Comparison of ENCODE assay signal across 11 mouse cellular contexts in the genomic region with DNA sequence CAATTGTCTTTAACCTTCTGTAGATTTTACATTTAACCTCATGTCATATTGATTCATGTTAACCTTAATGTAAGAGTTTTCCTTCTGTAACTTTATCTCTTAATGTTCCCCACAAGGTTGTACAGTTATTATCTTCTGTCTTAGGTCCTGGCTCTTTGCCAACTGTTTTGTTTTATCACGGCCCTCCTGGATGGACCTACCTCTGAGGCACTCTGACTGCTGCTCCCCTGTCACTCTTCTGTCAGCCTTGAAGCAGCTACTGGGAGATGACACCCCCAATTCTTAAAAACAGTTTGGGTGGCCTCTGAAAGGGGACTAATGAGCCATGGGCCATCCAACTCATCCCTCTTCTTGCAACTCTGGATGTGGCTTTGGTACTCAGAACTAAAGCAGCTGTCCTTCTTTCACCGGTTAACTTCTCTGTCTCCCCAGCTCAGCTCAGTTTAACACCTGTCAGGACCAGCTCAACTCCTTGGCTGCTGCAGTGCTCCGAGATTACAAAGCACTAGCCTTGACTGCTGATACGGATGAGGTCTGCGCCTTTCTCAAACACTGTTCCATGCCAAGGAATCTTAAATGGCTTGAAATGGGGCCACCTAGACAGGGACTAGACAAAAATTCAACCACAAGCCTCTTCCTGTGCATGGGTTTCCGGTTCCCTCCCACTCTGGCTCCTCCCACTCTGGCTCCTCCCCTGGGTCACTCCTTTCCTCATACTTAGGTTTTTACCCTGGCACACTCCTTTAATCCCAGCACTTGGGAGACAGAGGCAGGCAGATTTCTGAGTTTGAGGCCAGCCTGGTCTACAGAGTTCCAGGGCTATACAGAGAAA. TPM values are rescaled to one million over a fixed set of nuclear protein-coding genes. Genes with fewer than 3 reads are reported as not detected.
DNase-seq lines count a peak whose midpoint lies in the region; ATAC-seq and TF ChIP-seq lines count a peak whose summit lies in the region.
"Had no signal": no experiment of that assay in that cellular context is flagged by ENCODE, and none has a peak within 500 bp of the region (broad histone marks: within the 10 kb centered on the region; RNA-seq: fewer than 3 reads in every experiment).

No protein-coding gene starts in this region.

- H3K4me1 ChIP-seq in liver, embryonic 16.5 days (ENCODE audit: control insufficient read depth, low read depth, low read length) = no peaks in the 10 kb centered on the region; the same call in 1 of the 2 replicates
- H3K4me1 ChIP-seq in forebrain, postnatal 0 days (ENCODE audit: insufficient read depth) = no peaks in the 10 kb centered on the region

- H3K36me3 ChIP-seq in liver, embryonic 16.5 days (ENCODE audit: control insufficient read depth, insufficient read depth) = no peaks in the 10 kb centered on the region
- no peaks in the 10 kb centered on the region for H3K36me3 ChIP-seq in splenic B cell, adult 2 months (ENCODE audit: control insufficient read depth, insufficient read depth, low read length, poor library complexity, severe bottlenecking)
- H3K36me3 ChIP-seq in forebrain, postnatal 0 days (ENCODE audit: insufficient read depth) = no peaks in the 10 kb centered on the region

- no peaks in the 10 kb centered on the region for H3K9me3 ChIP-seq in liver, embryonic 16.5 days (replicated peaks; ENCODE audit: control insufficient read depth, low read length)
- no peaks in the 10 kb centered on the region for H3K9me3 ChIP-seq in forebrain, postnatal 0 days (ENCODE audit: low read length)

- H3K9ac ChIP-seq in liver, embryonic 16.5 days (ENCODE audit: low read depth, low read length) = no peak overlapping the region
- H3K9ac ChIP-seq in forebrain, postnatal 0 days = no peak overlapping the region

- no peak for TF ChIP-seq CTCF in forebrain, postnatal 0 days (IDR thresholded peaks at IDR 0.05; ENCODE audit: low read depth)

- H3K4me2 ChIP-seq in liver, embryonic 16.5 days (ENCODE audit: low read depth, low read length) = peak overlapping the region; percentile 17; the same call in 1 of the 2 replicates
- no peak overlapping the region for H3K4me2 ChIP-seq in forebrain, postnatal 0 days (ENCODE audit: low read depth)

- intact Hi-C loops in left cerebral cortex, postnatal 14 days (cut with DNase I) = no loop called here

- no peak overlapping the region for H3K27ac ChIP-seq in liver, embryonic 16.5 days (ENCODE audit: low read length)
- no peak overlapping the region for H3K27ac ChIP-seq in forebrain, postnatal 0 days (ENCODE audit: low read depth, low read length)

- no peaks in the 10 kb centered on the region for H3K27me3 ChIP-seq in liver, embryonic 16.5 days (ENCODE audit: control insufficient read depth, insufficient read depth, low read depth, low read length)
- H3K27me3 ChIP-seq in splenic B cell, adult 2 months (ENCODE audit: control insufficient read depth, insufficient read depth, low read length, poor library complexity, severe bottlenecking) = no peaks in the 10 kb centered on the region
- H3K27me3 ChIP-seq in forebrain, postnatal 0 days (ENCODE audit: insufficient read depth, low read length) = no peaks in the 10 kb centered on the region

- ATAC-seq in activated CD4-positive, CD25-positive, alpha-beta regulatory T cell, adult 4 months = peak; percentile 98
- 0 out of 2 replicates have a peak, but pooled peaks have one; percentile 21 for ATAC-seq in liver, embryonic 16.5 days (ENCODE audit: low read depth)
- ATAC-seq in forebrain, postnatal 0 days = no peak
- ATAC-seq: forebrain, embryonic 16.5 days; hindbrain, embryonic 16.5 days had no signal

- H3K4me3 ChIP-seq in liver, embryonic 16.5 days (ENCODE audit: low read depth, low read length) = no peak overlapping the region
- no peak overlapping the region for H3K4me3 ChIP-seq in forebrain, postnatal 0 days (ENCODE audit: low read depth, low read length)

- DNase-seq in heart, adult 11 months = peak; percentile 82
- DNase-seq in heart, adult 9 months (ENCODE audit: low spot score in 2 of 2) = no peak
- DNase-seq in splenic B cell, adult 2 months (ENCODE audit: low read depth, low spot score) = peak; percentile 80
- DNase-seq in left cerebral cortex, postnatal 14 days (ENCODE audit: low spot score in 2 of 2) = no peak
- DNase-seq in forebrain, postnatal 0 days = no peak
- no peak for DNase-seq in cerebellum, postnatal 25 days
- DNase-seq: cerebellum, adult 11-12 months had no signal

- 14% methylated on average over 6 of the region's 6 CpGs for WGBS in liver, embryonic 16.5 days (ENCODE audit: insufficient replicate concordance)
- 73% methylated on average over 6 of the region's 6 CpGs for WGBS in forebrain, postnatal 0 days

RNA-seq across cellular contexts. Expression of a gene that starts 47.7 kb away (rescaled TPM):
- polyA plus RNA-seq in activated CD4-positive, CD25-positive, alpha-beta regulatory T cell, adult 4 months (2017; shearing (Covaris generic)) = 10 to 100 TPM; 66.2 to 77.1 TPM
- 9.4 and 11.6 TPM in 2 replicates for polyA plus RNA-seq in liver, embryonic 16.5 days (2015; fragmentation: Nextera tagmentation; extraction: Ambion mirVana)
- 100 to 1,000 TPM; 346 to 354 TPM for total RNA-seq in left cerebral cortex, postnatal 14 days (2021)
- 447 and 546 TPM in 2 replicates for total RNA-seq in forebrain, postnatal 0 days (2014; rRNA removed)
- polyA plus RNA-seq in forebrain, postnatal 0 days (2015; fragmentation: Nextera tagmentation; extraction: Ambion mirVana) = 367 and 462 TPM in 2 replicates

Comparison
In these comparisons a context has a peak if more than half of its experiments do, and no peak if none do; other contexts are left out.
1. DNase-seq: peak in heart, adult 11 months (single experiment) and splenic B cell, adult 2 months (single experiment); none in heart, adult 9 months (0 of 2), left cerebral cortex, postnatal 14 days (0 of 2), forebrain, postnatal 0 days (single experiment) and cerebellum, postnatal 25 days (0 of 2).